10 mouse cellular contexts compared by ENCODE assay signal in genomic region chr7:118252349-118252748, GRCm38 (mm10). TPM values are rescaled to one million over a fixed set of nuclear protein-coding genes. Genes with fewer than 3 reads are reported as not detected.
DNase-seq lines count a peak whose midpoint lies in the region; ATAC-seq lines count a peak whose summit lies in the region.
"Had no signal": no experiment of that assay in that cellular context is flagged by ENCODE, and none has a peak within 500 bp of the region (broad histone marks: within the 10 kb centered on the region; RNA-seq: fewer than 3 reads in every experiment).

No protein-coding gene starts in this region.

- H3K4me3 ChIP-seq in hindbrain, embryonic 10.5 days: no peak overlapping the region
- H3K4me3 ChIP-seq in hindbrain, embryonic 16.5 days (ENCODE audit: low read length): no peak overlapping the region
- H3K4me3 ChIP-seq in liver, embryonic 16.5 days (ENCODE audit: low read depth, low read length): no peak overlapping the region
- H3K4me3 ChIP-seq: embryonic facial prominence, embryonic 15.5 days; neural tube, embryonic 13.5 days had no signal

- no peaks in the 10 kb centered on the region for H3K27me3 ChIP-seq in hindbrain, embryonic 10.5 days (ENCODE audit: insufficient read depth, poor library complexity, severe bottlenecking)
- no peaks in the 10 kb centered on the region for H3K27me3 ChIP-seq in hindbrain, embryonic 16.5 days (replicated peaks; ENCODE audit: control insufficient read depth, insufficient read depth, low read length)
- no peaks in the 10 kb centered on the region for H3K27me3 ChIP-seq in liver, embryonic 16.5 days (ENCODE audit: control insufficient read depth, insufficient read depth, low read depth, low read length)
- H3K27me3 ChIP-seq: embryonic facial prominence, embryonic 15.5 days; neural tube, embryonic 13.5 days had no signal

- H3K4me1 ChIP-seq in hindbrain, embryonic 10.5 days (replicated peaks): peaks cover 19% of the 10 kb centered on the region
- no peaks in the 10 kb centered on the region; the same call in none of the 2 replicates for H3K4me1 ChIP-seq in hindbrain, embryonic 16.5 days (ENCODE audit: control insufficient read depth, insufficient read depth, low read depth, low read length)
- peaks cover 7% of the 10 kb centered on the region for H3K4me1 ChIP-seq in liver, embryonic 16.5 days (ENCODE audit: control insufficient read depth, low read depth, low read length)

- no peak for ATAC-seq in hindbrain, embryonic 16.5 days
- peak; percentile 80 for ATAC-seq in liver, embryonic 16.5 days (ENCODE audit: low read depth)

- no peak overlapping the region for H3K4me2 ChIP-seq in hindbrain, embryonic 16.5 days (ENCODE audit: low read length)
- no peak overlapping the region for H3K4me2 ChIP-seq in liver, embryonic 16.5 days (ENCODE audit: low read depth, low read length)
- H3K4me2 ChIP-seq: embryonic facial prominence, embryonic 15.5 days; neural tube, embryonic 13.5 days had no signal

- no peak for DNase-seq in hindbrain, embryonic 10.5 days (ENCODE audit: low spot score)
- DNase-seq in cerebellum, adult 11 months: peak; percentile 79
- peak; percentile 84 for DNase-seq in heart, adult 9 months (ENCODE audit: low spot score in 2 of 2)
- no peak for DNase-seq in right cerebral cortex, postnatal 14 days
- DNase-seq in frontal cortex, postnatal 14 days (ENCODE audit: low spot score in 2 of 2): no peak
- DNase-seq in left cerebral cortex, adult 9 months (ENCODE audit: low spot score in 2 of 2): no peak

- H3K27ac ChIP-seq in hindbrain, embryonic 10.5 days: peak overlapping the region; percentile 53; the same call in 1 of the 2 replicates
- H3K27ac ChIP-seq in hindbrain, embryonic 16.5 days (ENCODE audit: low read depth, low read length): no peak overlapping the region
- H3K27ac ChIP-seq in liver, embryonic 16.5 days (ENCODE audit: low read length): no peak overlapping the region
- H3K27ac ChIP-seq: embryonic facial prominence, embryonic 15.5 days; neural tube, embryonic 13.5 days had no signal

- H3K36me3 ChIP-seq in hindbrain, embryonic 10.5 days: no peaks in the 10 kb centered on the region
- no peaks in the 10 kb centered on the region for H3K36me3 ChIP-seq in hindbrain, embryonic 16.5 days (ENCODE audit: control insufficient read depth, insufficient read depth, low read length)
- H3K36me3 ChIP-seq in liver, embryonic 16.5 days (ENCODE audit: control insufficient read depth, insufficient read depth): no peaks in the 10 kb centered on the region
- H3K36me3 ChIP-seq: embryonic facial prominence, embryonic 15.5 days; neural tube, embryonic 13.5 days had no signal

- H3K9me3 ChIP-seq in hindbrain, embryonic 10.5 days: no peaks in the 10 kb centered on the region
- no peaks in the 10 kb centered on the region for H3K9me3 ChIP-seq in hindbrain, embryonic 16.5 days (ENCODE audit: control insufficient read depth, low read length)
- H3K9me3 ChIP-seq in liver, embryonic 16.5 days (replicated peaks; ENCODE audit: control insufficient read depth, low read length): no peaks in the 10 kb centered on the region
- H3K9me3 ChIP-seq: embryonic facial prominence, embryonic 15.5 days; neural tube, embryonic 13.5 days had no signal

- WGBS in hindbrain, embryonic 10.5 days: 30% methylated on average over 4 of the region's 4 CpGs
- WGBS in hindbrain, embryonic 16.5 days: 32% methylated on average over 4 of the region's 4 CpGs
- WGBS in liver, embryonic 16.5 days (ENCODE audit: insufficient replicate concordance): 47% methylated on average over 4 of the region's 4 CpGs

- H3K9ac ChIP-seq in hindbrain, embryonic 16.5 days (ENCODE audit: low read depth, low read length): no peak overlapping the region
- no peak overlapping the region for H3K9ac ChIP-seq in liver, embryonic 16.5 days (ENCODE audit: low read depth, low read length)
- H3K9ac ChIP-seq: embryonic facial prominence, embryonic 15.5 days; neural tube, embryonic 13.5 days had no signal

RNA-seq across cellular contexts. Expression of gene Smg1, which starts 8.9 kb away (rescaled TPM):
- polyA plus RNA-seq in hindbrain, embryonic 10.5 days (2016; fragmentation: Nextera tagmentation; extraction: Ambion mirVana): 15.8 and 17.1 TPM in 2 replicates
- polyA plus RNA-seq in hindbrain, embryonic 16.5 days (2015; fragmentation: Nextera tagmentation; extraction: Ambion mirVana): 13.7 and 16.9 TPM in 2 replicates
- 5.1 and 5.7 TPM in 2 replicates for polyA plus RNA-seq in liver, embryonic 16.5 days (2015; fragmentation: Nextera tagmentation; extraction: Ambion mirVana)

Comparison
In these comparisons a context has a peak if more than half of its experiments do, and no peak if none do; other contexts are left out.
1. DNase-seq: peak in cerebellum, adult 11 months (single experiment) and heart, adult 9 months (2 of 2); none in hindbrain, embryonic 10.5 days (single experiment), right cerebral cortex, postnatal 14 days (single experiment), frontal cortex, postnatal 14 days (0 of 2) and left cerebral cortex, adult 9 months (0 of 2).